Comparison of ENCODE assay signal across 21 mouse cellular contexts in genomic region chr7:98137583-98137982, GRCm38 (mm10). TPM values are rescaled to one million over a fixed set of nuclear protein-coding genes. Genes with fewer than 3 reads are reported as not detected.
"Had no signal": no experiment of that assay in that cellular context is flagged by ENCODE, and none has a peak within 500 bp of the region (broad histone marks: within the 10 kb centered on the region; RNA-seq: fewer than 3 reads in every experiment).

No protein-coding gene starts in this region.

- DNase-seq: kidney, adult 8-10 months; kidney, postnatal 10 days; kidney, postnatal 4 days; left cerebral cortex, postnatal 4 days; liver, postnatal 0 days; right cerebral cortex, adult 18-20 months; right cerebral cortex, postnatal 14 days; right cerebral cortex, postnatal 4 days; thymus, postnatal 25 days had no signal

- H3K4me2 ChIP-seq: kidney, embryonic 15.5 days; limb, embryonic 12.5 days; limb, embryonic 15.5 days; liver, embryonic 11.5 days; lung, embryonic 14.5 days; midbrain, embryonic 12.5 days; neural tube, embryonic 13.5 days; stomach, embryonic 15.5 days had no signal

- H3K9me3 ChIP-seq: kidney, embryonic 15.5 days; limb, embryonic 12.5 days; limb, embryonic 15.5 days; midbrain, embryonic 12.5 days; neural tube, embryonic 13.5 days; stomach, embryonic 15.5 days had no signal

- H3K27me3 ChIP-seq: kidney, embryonic 15.5 days; limb, embryonic 12.5 days; limb, embryonic 15.5 days; midbrain, embryonic 12.5 days; neural tube, embryonic 13.5 days; stomach, embryonic 15.5 days had no signal

- H3K27ac ChIP-seq: kidney, embryonic 15.5 days; limb, embryonic 12.5 days; limb, embryonic 15.5 days; liver, embryonic 14.5 days; macrophage; midbrain, embryonic 12.5 days; neural tube, embryonic 13.5 days; stomach, embryonic 15.5 days had no signal

- H3K36me3 ChIP-seq: kidney, embryonic 15.5 days; limb, embryonic 12.5 days; limb, embryonic 15.5 days; midbrain, embryonic 12.5 days; stomach, embryonic 15.5 days had no signal

- H3K4me3 ChIP-seq: kidney, embryonic 15.5 days; limb, embryonic 12.5 days; limb, embryonic 15.5 days; midbrain, embryonic 12.5 days; myocyte; neural tube, embryonic 13.5 days; stomach, embryonic 15.5 days had no signal

- ATAC-seq: liver, postnatal 0 days; lung, postnatal 0 days had no signal

- H3K9ac ChIP-seq: kidney, embryonic 15.5 days; limb, embryonic 12.5 days; limb, embryonic 15.5 days; liver, embryonic 14.5 days; liver, postnatal 0 days; lung, embryonic 14.5 days; midbrain, embryonic 12.5 days; neural tube, embryonic 13.5 days; stomach, embryonic 15.5 days had no signal

RNA-seq across cellular contexts. Expression of gene Omp, which starts 7.7 kb away (rescaled TPM):
- polyA plus RNA-seq: macrophage; midbrain, embryonic 12.5 days had no signal
